Mouse (Mus musculus): ENCODE measurements around the gene Ptprs. TPM values are rescaled to one million over a fixed set of nuclear protein-coding genes. Genes with fewer than 3 reads are reported as not detected.

The Ptprs gene
- total and polyA plus RNA-seq, 3 experiments: 51.6 to 324 (median 80.9) TPM

DNA sequence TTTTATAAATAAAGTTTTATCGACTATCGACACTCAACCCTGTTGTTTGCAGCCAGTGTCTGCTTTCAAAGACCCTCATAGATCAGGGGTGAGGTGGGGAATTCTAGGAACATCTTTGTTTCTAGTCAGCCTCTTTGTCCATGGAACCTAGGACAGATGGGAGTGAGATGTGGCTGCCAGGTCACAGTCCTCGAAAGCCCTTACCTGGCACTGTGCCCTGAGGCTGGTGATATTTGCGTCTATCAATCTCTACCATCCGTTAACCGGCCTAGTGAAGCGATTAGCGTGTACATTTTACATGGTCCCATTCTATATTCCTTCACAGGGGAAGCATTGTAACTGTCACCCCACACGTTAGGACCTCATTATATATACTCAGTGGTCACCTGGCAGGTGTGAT, 9.6 kb upstream of the Ptprs start:
- no peaks in the 10 kb centered on the region for H3K27me3 ChIP-seq (ENCODE audit: control insufficient read depth in 1 of 2, insufficient read depth in 2 of 2, low read length in 2 of 2)
- H3K9me3 ChIP-seq (replicated peaks; ENCODE audit: insufficient read depth, low read length): no peaks in the 10 kb centered on the region
- H3K79me2 ChIP-seq (ENCODE audit: control insufficient read depth, insufficient read depth, low read length, poor library complexity): no peaks in the 10 kb centered on the region
- DNase-seq (ENCODE audit: low read depth, low spot score): no peak
- no peak overlapping the region for H3K27ac ChIP-seq (ENCODE audit: control insufficient read depth, low read depth, low read length)
- H3K4me1 ChIP-seq (ENCODE audit: control insufficient read depth in 1 of 2, insufficient read depth in 2 of 2, low read length in 2 of 2): no peaks in the 10 kb centered on the region
- no peak overlapping the region for H3K4me3 ChIP-seq (ENCODE audit: control insufficient read depth in 1 of 2, insufficient read depth in 1 of 2, low read depth in 2 of 2, low read length in 2 of 2)
- no peak for TF ChIP-seq EP300 (IDR thresholded peaks at IDR 0.05; ENCODE audit: low read depth in 1 of 2, low read length in 2 of 2)
- TF ChIP-seq NELFE (IDR thresholded peaks at IDR 0.05; ENCODE audit: low read depth, low read length): no peak
- TF ChIP-seq USF2 (IDR thresholded peaks at IDR 0.05; ENCODE audit: borderline replicate concordance in 1 of 2, insufficient read depth in 1 of 2, low read depth in 1 of 2, low read length in 2 of 2): no peak
- TF ChIP-seq RCOR1 (IDR thresholded peaks at IDR 0.05; ENCODE audit: low read depth, low read length): no peak
- TF ChIP-seq ZNF384 (IDR thresholded peaks at IDR 0.05; ENCODE audit: low read depth, low read length): no peak
- no peak for TF ChIP-seq TAL1 (IDR thresholded peaks at IDR 0.05; ENCODE audit: low read length)
- TF ChIP-seq MYC (IDR thresholded peaks at IDR 0.05; ENCODE audit: low read depth, low read length): no peak
- no peak for TF ChIP-seq CHD1 (IDR thresholded peaks at IDR 0.05; ENCODE audit: low read depth, low read length)
- TF ChIP-seq MYB (IDR thresholded peaks at IDR 0.05; ENCODE audit: low read depth, low read length): no peak
- TF ChIP-seq SMC3 (IDR thresholded peaks at IDR 0.05; ENCODE audit: low read depth, low read length): no peak
- no peak for TF ChIP-seq CHD2 (IDR thresholded peaks at IDR 0.05; ENCODE audit: low read length)
- no peak for TF ChIP-seq HCFC1 (IDR thresholded peaks at IDR 0.05; ENCODE audit: low read depth, low read length)
- H3K36me3 ChIP-seq (ENCODE audit: control insufficient read depth in 1 of 2, insufficient read depth in 2 of 2, low read length in 2 of 2): no peaks in the 10 kb centered on the region
- no peak overlapping the region for H3K9ac ChIP-seq (ENCODE audit: control insufficient read depth, low read depth, low read length, poor library complexity, severe bottlenecking)

DNA sequence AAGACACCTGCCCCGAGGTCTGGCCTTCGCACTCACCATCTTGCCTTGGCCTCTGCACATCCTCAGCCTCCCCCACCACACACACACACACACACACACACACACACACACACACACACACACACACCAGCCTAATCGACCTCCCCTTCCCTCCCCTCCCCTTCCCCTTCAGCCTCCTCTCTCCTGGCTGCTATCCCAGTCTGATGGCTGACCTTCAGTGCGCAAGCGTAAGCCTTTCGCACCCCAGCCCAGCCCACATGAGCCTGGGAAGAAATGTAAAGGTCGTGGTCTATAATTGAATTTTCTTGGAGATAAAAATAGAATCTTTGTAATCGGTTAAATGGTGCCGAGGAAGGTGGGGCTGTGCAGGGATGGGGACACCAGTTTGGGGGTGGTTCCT, 8.8 kb upstream of the Ptprs start:
- no peaks in the 10 kb centered on the region for H3K36me3 ChIP-seq (ENCODE audit: control insufficient read depth in 1 of 2, insufficient read depth in 2 of 2, low read length in 2 of 2)
- H3K79me2 ChIP-seq (ENCODE audit: control insufficient read depth, insufficient read depth, low read length, poor library complexity): no peaks in the 10 kb centered on the region
- no peak overlapping the region for H3K27ac ChIP-seq (ENCODE audit: control insufficient read depth, low read depth, low read length)
- H3K4me3 ChIP-seq (ENCODE audit: control insufficient read depth in 1 of 2, insufficient read depth in 1 of 2, low read depth in 2 of 2, low read length in 2 of 2): no peak overlapping the region
- H3K9ac ChIP-seq (ENCODE audit: control insufficient read depth, low read depth, low read length, poor library complexity, severe bottlenecking): no peak overlapping the region
- DNase-seq (ENCODE audit: low read depth, low spot score): no peak
- no peaks in the 10 kb centered on the region for H3K27me3 ChIP-seq (ENCODE audit: control insufficient read depth in 1 of 2, insufficient read depth in 2 of 2, low read length in 2 of 2)
- no peaks in the 10 kb centered on the region for H3K9me3 ChIP-seq (replicated peaks; ENCODE audit: insufficient read depth, low read length)
- TF ChIP-seq MAFK (IDR thresholded peaks at IDR 0.05; ENCODE audit: borderline replicate concordance, low read depth, low read length) (no peak), RAD21 (IDR thresholded peaks at IDR 0.05; ENCODE audit: low read depth, low read length) (no peak), RCOR1 (IDR thresholded peaks at IDR 0.05; ENCODE audit: low read depth, low read length) (no peak), POLR2AphosphoS2 (IDR thresholded peaks at IDR 0.05; ENCODE audit: low read length) (no peak), CHD1 (IDR thresholded peaks at IDR 0.05; ENCODE audit: low read depth, low read length) (no peak), CHD2 (IDR thresholded peaks at IDR 0.05; ENCODE audit: low read length) (no peak), GABPA (IDR thresholded peaks at IDR 0.05; ENCODE audit: low read depth, low read length) (no peak), POLR2A (IDR thresholded peaks at IDR 0.05; ENCODE audit: control insufficient read depth in 1 of 2, insufficient read depth in 1 of 2, low read depth in 1 of 2, low read length in 2 of 2, poor library complexity in 1 of 2) (no peak), POLR2AphosphoS5 (IDR thresholded peaks at IDR 0.05; ENCODE audit: borderline replicate concordance, low read depth, low read length) (no peak), KAT2A (conservative IDR thresholded peaks at IDR 0.05; ENCODE audit: low read depth, low read length) (no peak), ELF1 (IDR thresholded peaks at IDR 0.05; ENCODE audit: low read depth, low read length) (no peak), SIN3A (IDR thresholded peaks at IDR 0.05; ENCODE audit: low read length) (no peak), TBP (IDR thresholded peaks at IDR 0.05; ENCODE audit: low read depth, low read length) (no peak), JUND (IDR thresholded peaks at IDR 0.05; ENCODE audit: low read depth, low read length) (no peak), USF1 (IDR thresholded peaks at IDR 0.05; ENCODE audit: low read depth, low read length) (no peak)
- H3K4me1 ChIP-seq (ENCODE audit: control insufficient read depth in 1 of 2, insufficient read depth in 2 of 2, low read length in 2 of 2): no peaks in the 10 kb centered on the region
